Mouse (Mus musculus): Measurements from ENCODE around the gene 9630041A04Rik. TPM values are rescaled to one million over a fixed set of nuclear protein-coding genes. Genes with fewer than 3 reads are reported as not detected.

The 9630041A04Rik gene
- polyA plus RNA-seq, 1 experiment from 2014 or later: 0.64 TPM

DNA sequence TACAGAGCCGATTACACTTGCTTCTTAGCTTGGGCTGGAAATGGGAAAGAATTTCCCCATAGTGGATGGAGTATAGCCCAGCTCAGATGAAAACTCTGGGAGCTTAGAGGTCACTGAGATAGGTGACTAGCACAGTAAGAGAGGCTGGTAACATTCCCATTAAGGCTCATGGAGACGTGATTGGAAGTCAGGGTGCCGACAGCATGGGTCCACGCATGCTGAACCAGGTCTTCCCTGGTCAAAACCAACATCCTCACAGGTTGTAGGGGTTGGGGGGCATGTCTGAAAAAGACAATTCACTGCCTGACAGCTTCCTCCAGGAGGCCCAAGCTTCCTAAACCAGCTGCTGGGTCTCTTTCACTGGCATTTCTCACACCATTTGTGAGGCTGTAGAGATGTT is 47.9 kb downstream of the 9630041A04Rik start:
- no peaks in the 10 kb centered on the region for H3K9me3 ChIP-seq (replicated peaks; ENCODE audit: control insufficient read depth, low read length, poor library complexity, severe bottlenecking)
- H3K27me3 ChIP-seq (ENCODE audit: control insufficient read depth, insufficient read depth, low read depth, low read length): no peaks in the 10 kb centered on the region
- no peak overlapping the region for H3K4me3 ChIP-seq (ENCODE audit: low read depth, low read length)
- H3K4me2 ChIP-seq (ENCODE audit: low read length): no peak overlapping the region
- H3K9ac ChIP-seq (ENCODE audit: low read depth, low read length): no peak overlapping the region
- peak overlapping the region; percentile 74; the same call in 1 of the 2 replicates for H3K27ac ChIP-seq (ENCODE audit: low read length)
- H3K4me1 ChIP-seq (ENCODE audit: control insufficient read depth, insufficient read depth, low read length): peaks cover 24% of the 10 kb centered on the region
- WGBS: 66% methylated on average over 4 of the region's 4 CpGs
- H3K36me3 ChIP-seq (ENCODE audit: control insufficient read depth, insufficient read depth, low read length): no peaks in the 10 kb centered on the region
- no peak for ATAC-seq

- Histone ChIP-seq H3K4me1 (ENCODE audit: control insufficient read depth, insufficient read depth, low read length) (peaks cover 24% of the 10 kb centered on the region), H3K9ac (ENCODE audit: low read depth, low read length) (no peak overlapping the region), H3K9me3 (replicated peaks; ENCODE audit: control insufficient read depth, low read length, poor library complexity, severe bottlenecking) (no peaks in the 10 kb centered on the region), H3K27me3 (ENCODE audit: control insufficient read depth, insufficient read depth, low read depth, low read length) (no peaks in the 10 kb centered on the region), H3K27ac (ENCODE audit: low read length) (0 out of 2 replicates have a peak overlapping the region, but pooled peaks have one; percentile 24), H3K36me3 (ENCODE audit: control insufficient read depth, insufficient read depth, low read length) (no peaks in the 10 kb centered on the region), H3K4me2 (ENCODE audit: low read length) (no peak overlapping the region), H3K4me3 (ENCODE audit: low read depth, low read length) (no peak overlapping the region)
- 32% methylated on average over 9 of the region's 9 CpGs for WGBS
- no peak for ATAC-seq
These were observed 49.7 kb downstream of the 9630041A04Rik start for GRCm38 (mm10) chr9:101911176-101911866.

- WGBS: 97% methylated on average over 2 of the region's 2 CpGs
- H3K27ac ChIP-seq (ENCODE audit: low read length): no peak overlapping the region
- no peaks in the 10 kb centered on the region for H3K27me3 ChIP-seq (ENCODE audit: control insufficient read depth, insufficient read depth, low read depth, low read length)
- no peaks in the 10 kb centered on the region for H3K36me3 ChIP-seq (ENCODE audit: control insufficient read depth, insufficient read depth, low read length)
- H3K4me3 ChIP-seq (ENCODE audit: low read depth, low read length): no peak overlapping the region
- no peak overlapping the region for H3K4me2 ChIP-seq (ENCODE audit: low read length)
- no peak for ATAC-seq
- no peak overlapping the region for H3K9ac ChIP-seq (ENCODE audit: low read depth, low read length)
- peaks cover 3% of the 10 kb centered on the region for H3K4me1 ChIP-seq (ENCODE audit: control insufficient read depth, insufficient read depth, low read length)
- H3K9me3 ChIP-seq (replicated peaks; ENCODE audit: control insufficient read depth, low read length, poor library complexity, severe bottlenecking): no peaks in the 10 kb centered on the region
These were observed 53.4 kb downstream of the 9630041A04Rik start for GRCm38 (mm10) chr9:101915082-101915481.

DNA sequence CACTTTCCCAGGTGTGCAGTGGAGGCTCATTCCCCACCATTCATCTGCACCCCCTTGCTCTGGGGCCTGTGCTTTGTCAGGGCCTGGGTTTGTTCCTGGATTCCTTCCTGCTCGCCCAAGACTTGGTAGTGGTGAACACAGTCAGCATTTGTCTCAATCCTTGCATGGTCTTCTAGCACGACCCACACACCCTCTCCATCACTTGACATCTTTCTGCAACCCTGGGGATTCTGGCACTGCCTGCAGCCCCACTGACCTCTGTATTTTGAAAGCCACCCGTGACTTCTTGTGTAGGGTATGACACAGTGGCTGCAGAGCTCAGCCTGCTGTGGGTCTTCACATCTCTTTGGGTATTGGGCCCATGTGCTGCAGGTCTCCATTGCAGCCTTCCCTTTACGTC is 57.1 kb downstream of the 9630041A04Rik start:
- H3K4me2 ChIP-seq (ENCODE audit: low read length): no peak overlapping the region
- 91% methylated on average over 4 of the region's 4 CpGs for WGBS
- H3K27ac ChIP-seq (ENCODE audit: low read length): no peak overlapping the region
- H3K9ac ChIP-seq (ENCODE audit: low read depth, low read length): no peak overlapping the region
- H3K9me3 ChIP-seq (replicated peaks; ENCODE audit: control insufficient read depth, low read length, poor library complexity, severe bottlenecking): no peaks in the 10 kb centered on the region
- no peak for ATAC-seq
- no peaks in the 10 kb centered on the region for H3K4me1 ChIP-seq (ENCODE audit: control insufficient read depth, insufficient read depth, low read length)
- H3K36me3 ChIP-seq (ENCODE audit: control insufficient read depth, insufficient read depth, low read length): peaks cover 4% of the 10 kb centered on the region
- no peaks in the 10 kb centered on the region for H3K27me3 ChIP-seq (ENCODE audit: control insufficient read depth, insufficient read depth, low read depth, low read length)
- H3K4me3 ChIP-seq (ENCODE audit: low read depth, low read length): no peak overlapping the region

- no peaks in the 10 kb centered on the region for H3K27me3 ChIP-seq (ENCODE audit: control insufficient read depth, insufficient read depth, low read depth, low read length)
- WGBS: 76% methylated on average over 5 of the region's 5 CpGs
- H3K9ac ChIP-seq (ENCODE audit: low read depth, low read length): no peak overlapping the region
- H3K4me1 ChIP-seq (ENCODE audit: control insufficient read depth, insufficient read depth, low read length): no peaks in the 10 kb centered on the region
- no peak overlapping the region for H3K4me3 ChIP-seq (ENCODE audit: low read depth, low read length)
- H3K27ac ChIP-seq (ENCODE audit: low read length): no peak overlapping the region; the same call in 1 of the 2 replicates
- no peaks in the 10 kb centered on the region for H3K9me3 ChIP-seq (replicated peaks; ENCODE audit: control insufficient read depth, low read length, poor library complexity, severe bottlenecking)
- H3K36me3 ChIP-seq (ENCODE audit: control insufficient read depth, insufficient read depth, low read length): peaks cover 4% of the 10 kb centered on the region
- no peak overlapping the region for H3K4me2 ChIP-seq (ENCODE audit: low read length)
- no peak for ATAC-seq
These were observed 57.7 kb downstream of the 9630041A04Rik start for GRCm38 (mm10) chr9:101919324-101919723.

- no peak overlapping the region for H3K4me2 ChIP-seq (ENCODE audit: low read length)
- no peaks in the 10 kb centered on the region for H3K9me3 ChIP-seq (replicated peaks; ENCODE audit: control insufficient read depth, low read length, poor library complexity, severe bottlenecking)
- ATAC-seq: no peak
- H3K9ac ChIP-seq (ENCODE audit: low read depth, low read length): no peak overlapping the region
- H3K36me3 ChIP-seq (ENCODE audit: control insufficient read depth, insufficient read depth, low read length): peaks cover 4% of the 10 kb centered on the region
- 83% methylated on average over 4 of the region's 4 CpGs for WGBS
- H3K4me3 ChIP-seq (ENCODE audit: low read depth, low read length): no peak overlapping the region
- H3K27me3 ChIP-seq (ENCODE audit: control insufficient read depth, insufficient read depth, low read depth, low read length): no peaks in the 10 kb centered on the region
- H3K27ac ChIP-seq (ENCODE audit: low read length): no peak overlapping the region
- H3K4me1 ChIP-seq (ENCODE audit: control insufficient read depth, insufficient read depth, low read length): no peaks in the 10 kb centered on the region
These were observed 61.2 kb downstream of the 9630041A04Rik start for GRCm38 (mm10) chr9:101922846-101923245.

GRCm38 (mm10) chr9:101924829-101925228 is 63.2 kb downstream of the 9630041A04Rik start:
- Histone ChIP-seq H3K9me3 (replicated peaks; ENCODE audit: control insufficient read depth, low read length, poor library complexity, severe bottlenecking) (no peaks in the 10 kb centered on the region), H3K27ac (ENCODE audit: low read length) (no peak overlapping the region), H3K4me2 (ENCODE audit: low read length) (no peak overlapping the region), H3K4me3 (ENCODE audit: low read depth, low read length) (no peak overlapping the region), H3K27me3 (ENCODE audit: control insufficient read depth, insufficient read depth, low read depth, low read length) (no peaks in the 10 kb centered on the region), H3K36me3 (ENCODE audit: control insufficient read depth, insufficient read depth, low read length) (peaks cover 9% of the 10 kb centered on the region), H3K4me1 (ENCODE audit: control insufficient read depth, insufficient read depth, low read length) (no peaks in the 10 kb centered on the region), H3K9ac (ENCODE audit: low read depth, low read length) (no peak overlapping the region)
- 57% methylated on average over 4 of the region's 4 CpGs for WGBS
- no peak for ATAC-seq

DNA sequence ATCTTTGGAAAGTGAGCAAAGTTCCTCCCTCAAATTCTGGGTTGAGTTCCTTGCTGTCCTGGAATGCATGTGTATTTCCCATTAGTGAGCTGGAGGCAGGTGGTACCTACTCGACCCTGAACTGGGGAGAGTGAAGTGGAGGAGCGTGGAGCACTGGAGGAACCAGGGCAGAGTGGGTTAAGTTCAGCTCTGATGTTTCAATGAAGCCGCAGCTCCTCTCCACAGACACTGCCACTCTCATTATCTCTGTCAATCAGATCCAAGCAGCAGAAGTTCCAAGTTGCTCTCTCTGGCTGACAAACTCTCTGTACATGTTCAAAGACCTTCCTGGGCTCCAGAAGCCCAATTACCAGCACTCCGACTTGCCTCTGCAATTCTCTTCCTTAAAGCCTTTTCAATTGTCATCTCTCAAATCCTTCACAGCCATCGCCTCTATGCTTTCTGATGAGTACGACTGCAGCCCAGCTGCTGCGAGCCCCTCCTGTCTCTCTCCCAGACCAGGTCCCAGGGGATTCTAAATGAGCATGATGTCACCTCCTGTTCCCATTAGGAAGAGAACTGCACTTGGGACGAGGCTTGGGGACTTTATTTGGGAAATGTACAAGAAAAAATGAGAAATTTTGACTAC is 72.4 kb downstream of the 9630041A04Rik start:
- Histone ChIP-seq H3K27ac (ENCODE audit: low read length) (peak overlapping the region; percentile 75), H3K9me3 (replicated peaks; ENCODE audit: control insufficient read depth, low read length, poor library complexity, severe bottlenecking) (no peaks in the 10 kb centered on the region)

GRCm38 (mm10) chr9:101934887-101935286 is 73.2 kb downstream of the 9630041A04Rik start:
- Histone ChIP-seq H3K4me1 (ENCODE audit: control insufficient read depth, insufficient read depth, low read length) (peaks cover 11% of the 10 kb centered on the region), H3K9ac (ENCODE audit: low read depth, low read length) (0 out of 2 replicates have a peak overlapping the region, but pooled peaks have one; percentile 11), H3K4me2 (ENCODE audit: low read length) (no peak overlapping the region), H3K27me3 (ENCODE audit: control insufficient read depth, insufficient read depth, low read depth, low read length) (no peaks in the 10 kb centered on the region), H3K36me3 (ENCODE audit: control insufficient read depth, insufficient read depth, low read length) (peaks cover 5% of the 10 kb centered on the region), H3K27ac (ENCODE audit: low read length) (peak overlapping the region; percentile 75), H3K9me3 (replicated peaks; ENCODE audit: control insufficient read depth, low read length, poor library complexity, severe bottlenecking) (no peaks in the 10 kb centered on the region), H3K4me3 (ENCODE audit: low read depth, low read length) (no peak overlapping the region)
- WGBS: 39% methylated on average over 8 of the region's 8 CpGs
- ATAC-seq: 0 out of 2 replicates have a peak, but pooled peaks have one; percentile 54

More for the DNA sequence above, 72.4 kb downstream of the 9630041A04Rik start:
- peak; percentile 69 for ATAC-seq
- 28% methylated on average over 8 of the region's 8 CpGs for WGBS
- Histone ChIP-seq H3K4me3 (ENCODE audit: low read depth, low read length) (no peak overlapping the region), H3K27me3 (ENCODE audit: control insufficient read depth, insufficient read depth, low read depth, low read length) (no peaks in the 10 kb centered on the region), H3K4me2 (ENCODE audit: low read length) (no peak overlapping the region), H3K9ac (ENCODE audit: low read depth, low read length) (0 out of 2 replicates have a peak overlapping the region, but pooled peaks have one; percentile 11), H3K36me3 (ENCODE audit: control insufficient read depth, insufficient read depth, low read length) (peaks cover 7% of the 10 kb centered on the region), H3K4me1 (ENCODE audit: control insufficient read depth, insufficient read depth, low read length) (peaks cover 11% of the 10 kb centered on the region)
